Mouse (Mus musculus) common myeloid progenitor, adult 5-6 weeks (primary cell): ENCODE measurements around the gene Gm3543. TPM values are rescaled to one million over a fixed set of nuclear protein-coding genes. Genes with fewer than 3 reads are reported as not detected.
"Not testable (repeated sequence)": the region's sequence is repeated elsewhere in the genome, so short reads cannot be mapped to it uniquely, and the experiment has no call there.

Source experiments
- ATAC-seq: replicated peaks from 2 replicates; pipeline ENCODE4 v1.8.0; 2016; ENCODE audit warnings: low read depth, mild to moderate bottlenecking, moderate TSS enrichment, inconsistent platforms; ENCODE audit not compliant: poor library complexity, severe bottlenecking
- total RNA-seq: library from RNA; stranded (forward); fragments of 200-1000, 187-1606 nt; gene quantifications from 2 replicates; pipeline ENCODE4 v1.2.3, GENCODE M21; 2017

The Gm3543 gene
- not detected in 2 replicates for total RNA-seq

DNA sequence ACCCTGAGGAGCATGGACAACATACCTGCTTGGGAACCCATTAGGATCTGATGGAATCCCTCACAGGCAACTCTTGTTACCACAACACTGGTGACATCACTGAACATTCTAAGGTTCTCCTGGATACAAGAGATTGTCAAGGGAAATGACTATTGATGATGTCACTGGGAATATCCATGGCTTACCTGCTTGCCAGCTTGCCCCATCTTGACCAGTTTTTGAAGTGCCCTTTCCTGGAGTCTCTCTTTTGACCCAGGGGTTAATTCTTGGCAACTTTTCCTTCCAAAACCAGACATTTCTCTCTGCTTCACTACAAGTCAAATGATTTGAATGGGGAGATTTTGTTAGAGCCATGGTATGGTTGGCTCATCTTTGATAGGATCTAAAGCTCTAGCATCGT is at the start of gene Gm3543:
Gm3543 (minus strand) TSS at position 101 of the 400 bp plus-strand sequence.
- ATAC-seq: not testable (repeated sequence)

DNA sequence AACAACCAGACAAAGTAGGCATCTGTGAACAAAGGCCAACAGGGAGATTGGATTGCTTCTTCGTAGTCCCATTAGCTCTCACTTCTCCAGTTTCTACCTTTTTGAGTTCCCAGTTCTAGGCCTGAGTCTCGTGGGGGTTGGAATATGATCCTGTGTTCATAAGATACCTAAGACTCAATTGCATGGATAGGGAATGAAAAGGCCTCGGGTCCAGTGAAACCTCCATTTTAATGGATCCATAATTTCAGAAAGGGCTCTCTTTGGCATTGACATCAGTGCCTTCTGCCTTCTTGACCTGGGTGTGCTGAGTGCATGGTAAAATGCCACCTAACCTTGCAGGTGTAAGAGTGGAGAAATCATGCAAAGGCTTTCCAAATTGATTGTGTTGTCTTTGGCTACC is 14.5 kb downstream of the Gm3543 start:
- ATAC-seq: not testable (repeated sequence)

DNA sequence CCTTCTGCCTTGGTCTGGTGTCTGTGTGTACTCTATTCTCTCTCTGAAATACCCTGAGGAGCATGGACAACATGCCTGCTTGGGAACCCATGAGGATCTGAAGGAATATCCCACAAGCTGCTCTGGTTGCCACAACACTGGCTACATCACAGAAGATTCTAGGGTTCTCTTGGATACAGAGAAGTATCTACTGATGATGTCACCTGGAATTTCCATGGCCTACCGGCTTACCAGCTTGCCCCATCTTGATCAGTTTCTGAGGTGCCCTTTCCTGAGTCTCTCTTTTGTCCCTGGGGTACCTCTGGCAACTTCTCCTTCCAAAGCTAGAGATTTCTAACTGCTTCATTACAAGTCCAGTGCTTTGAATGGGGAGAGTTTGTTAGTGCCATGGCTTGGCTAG is 15.3 kb downstream of the Gm3543 start, which contains the start of gene Gm6401:
Gm6401 (minus strand) TSS at position 101 of the 400 bp plus-strand sequence.
- ATAC-seq: not testable (repeated sequence)

DNA sequence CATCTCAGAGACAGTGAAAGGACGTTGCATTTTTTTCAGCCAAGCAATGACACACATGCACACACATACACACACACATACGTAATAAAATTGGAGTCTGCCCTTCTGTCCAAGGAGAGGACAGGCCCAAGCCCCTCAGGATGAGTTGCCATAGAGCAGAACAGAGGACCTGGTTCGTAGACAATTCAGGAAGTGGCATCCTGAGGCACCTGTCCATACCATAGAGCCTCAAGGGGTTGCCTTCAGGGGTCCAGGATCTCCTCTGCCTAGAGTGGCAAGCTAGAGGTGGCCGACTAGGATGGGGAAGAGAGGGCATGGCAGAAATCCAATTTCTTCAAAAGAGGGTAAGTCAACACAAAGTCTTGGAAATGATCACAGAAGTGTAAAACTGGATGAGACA is 19.0 kb downstream of the Gm3543 start:
- ATAC-seq: not testable (repeated sequence)

DNA sequence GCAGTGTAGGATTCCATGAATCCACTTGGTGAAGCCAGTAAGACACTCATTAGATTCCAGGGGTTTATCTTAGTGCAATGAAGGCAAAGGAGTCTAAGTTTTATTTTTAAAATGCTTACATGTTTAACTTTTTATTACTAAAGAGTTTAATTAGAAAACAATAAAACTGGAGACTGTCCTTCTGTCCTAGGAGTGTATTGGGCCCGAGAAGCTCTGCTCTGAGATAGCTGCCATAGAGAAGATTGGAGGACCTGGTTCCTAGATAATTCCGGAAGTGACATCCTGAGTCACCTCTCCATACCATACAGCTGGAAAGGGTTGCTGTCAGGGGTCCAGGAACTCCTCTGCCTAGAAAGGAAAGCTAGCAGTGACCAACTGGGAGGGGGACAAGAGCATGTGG is 39.4 kb downstream of the Gm3543 start, which contains the start of gene 1700024B05Rik:
1700024B05Rik (plus strand) TSS at position 301 of the 400 bp plus-strand sequence.
- ATAC-seq: not testable (repeated sequence)

Other genes starting within 250 kb of the Gm3543 start
- gene Gm7929, start 232.7 kb downstream of the Gm3543 start, total RNA-seq: not detected in 2 replicates
- gene Gm47189, start 210.9 kb downstream of the Gm3543 start, total RNA-seq: not detected in 2 replicates
- not detected in 2 replicates for gene Gm7980, start 76.0 kb downstream of the Gm3543 start, total RNA-seq
- gene 1700049E17Rik1, start 58.4 kb downstream of the Gm3543 start, total RNA-seq: not detected in 2 replicates
- gene 1700024B05Rik, start 39.3 kb downstream of the Gm3543 start, total RNA-seq: not detected in 2 replicates
- gene Gm6401, start 15.4 kb downstream of the Gm3543 start, total RNA-seq: not detected in 2 replicates
- gene Gm7951, start 134.0 kb upstream of the Gm3543 start, total RNA-seq: not detected in 2 replicates
- gene Gm17027, start 179.3 kb upstream of the Gm3543 start, total RNA-seq: not detected in 2 replicates
- not detected in 2 replicates for gene Gm3573, start 207.5 kb upstream of the Gm3543 start, total RNA-seq